Mouse (Mus musculus) liver, embryonic 12.5 days (tissue): ENCODE results near the gene Slc12a7. TPM values are rescaled to one million over a fixed set of nuclear protein-coding genes. Genes with fewer than 3 reads are reported as not detected.

Experiments
- ATAC-seq: fragments of 200-750 bp; cut with Nextera tagmentation; 2 replicates; pipeline ENCODE4 v1.8.0; 2017; ENCODE audit warnings: moderate number of reproducible peaks, mild to moderate bottlenecking, moderate library complexity
- H3K27ac ChIP-seq: fragments of 300-500 bp; sonication (generic); 2 replicates; pipeline ENCODE4 v1.5.1; 2016; ENCODE audit warnings: mild to moderate bottlenecking
- H3K27me3 ChIP-seq: fragments of 300-500 bp; sonication (generic); replicated peaks from 2 replicates; pipeline ENCODE4 v1.6.1; 2016; ENCODE audit warnings: mild to moderate bottlenecking, moderate library complexity
- H3K36me3 ChIP-seq: fragments of 300-500 bp; sonication (generic); 2 replicates; pipeline ENCODE4 v1.6.1; 2016; ENCODE audit warnings: mild to moderate bottlenecking, moderate library complexity
- H3K4me1 ChIP-seq: fragments of 300-500 bp; sonication (generic); 2 replicates; pipeline ENCODE4 v1.6.1; 2016
- H3K4me2 ChIP-seq: fragments of 300-500 bp; sonication (generic); 2 replicates; pipeline ENCODE4 v1.6.1; 2016; ENCODE audit warnings: mild to moderate bottlenecking, moderate library complexity
- H3K4me3 ChIP-seq: fragments of 300-500 bp; sonication (generic); 2 replicates; pipeline ENCODE4 v1.5.1; 2016; ENCODE audit warnings: mild to moderate bottlenecking, moderate library complexity
- H3K9ac ChIP-seq: fragments of 300-500 bp; sonication (generic); 2 replicates; pipeline ENCODE4 v1.6.1; 2016; ENCODE audit warnings: mild to moderate bottlenecking, moderate library complexity
- H3K9me3 ChIP-seq: fragments of 300-500 bp; sonication (generic); replicated peaks from 2 replicates; pipeline ENCODE4 v1.6.1; 2016; ENCODE audit warnings: mild to moderate bottlenecking, moderate library complexity
- WGBS: fragments of 180-500 bp; shearing (Covaris S2); methylation state at CpG from one replicate; pipeline ENCODE4 v1.1.7; 2016; ENCODE audit not compliant: insufficient replicate concordance; 5-methylcytosine and 5-hydroxymethylcytosine counted together
- polyA plus RNA-seq: library from polyadenylated mRNA; unstranded; fragments of >200 nt; fragmentation: Nextera tagmentation; extraction: Ambion mirVana; gene quantifications from 2 replicates; pipeline ENCODE4 v1.2.1, GENCODE M21; 2016

Slc12a7 gene
- polyA plus RNA-seq, 1 experiment from 2014 or later: 11.1 TPM

GRCm38 (mm10) chr13:73767224-73767623 lies 34.3 kb downstream of the Slc12a7 start:
- H3K9me3 ChIP-seq: no peaks in the 10 kb centered on the region
- 60% methylated on average over 8 of the region's 8 CpGs for WGBS
- H3K36me3 ChIP-seq: 0 out of 2 replicates have a peak, but pooled peaks cover 4% of the 10 kb centered on the region
- no peak for ATAC-seq
- no peaks in the 10 kb centered on the region for H3K27me3 ChIP-seq
- no peak overlapping the region for H3K27ac ChIP-seq
- H3K4me2 ChIP-seq: no peak overlapping the region
- H3K4me3 ChIP-seq: no peak overlapping the region
- peaks cover 77% of the 10 kb centered on the region for H3K4me1 ChIP-seq
- H3K9ac ChIP-seq: no peak overlapping the region

GRCm38 (mm10) chr13:73767754-73768153 lies 34.9 kb downstream of the Slc12a7 start:
- Histone ChIP-seq H3K27ac (peak overlapping the region; percentile 22; the same call in 1 of the 2 replicates), H3K9me3 (no peaks in the 10 kb centered on the region), H3K9ac (no peak overlapping the region), H3K36me3 (0 out of 2 replicates have a peak, but pooled peaks cover 4% of the 10 kb centered on the region), H3K4me2 (peak overlapping the region; percentile 18; the same call in 1 of the 2 replicates), H3K4me3 (no peak overlapping the region), H3K27me3 (no peaks in the 10 kb centered on the region), H3K4me1 (peaks cover 81% of the 10 kb centered on the region)
- 63% methylated on average over 5 of the region's 5 CpGs for WGBS
- no peak for ATAC-seq

GRCm38 (mm10) chr13:73768311-73768710 lies 35.4 kb downstream of the Slc12a7 start:
- no peak for ATAC-seq

GRCm38 (mm10) chr13:73769916-73770682 lies 37.2 kb downstream of the Slc12a7 start:
- H3K4me1 ChIP-seq: peaks cover 75% of the 10 kb centered on the region
- 0 out of 2 replicates have a peak, but pooled peaks cover 4% of the 10 kb centered on the region for H3K36me3 ChIP-seq
- peak overlapping the region; percentile 36; the same call in 1 of the 2 replicates for H3K9ac ChIP-seq
- H3K4me2 ChIP-seq: peak overlapping the region; percentile 33
- no peak overlapping the region for H3K4me3 ChIP-seq
- H3K27ac ChIP-seq: peak overlapping the region; percentile 49
- H3K9me3 ChIP-seq: no peaks in the 10 kb centered on the region
- H3K27me3 ChIP-seq: no peaks in the 10 kb centered on the region
- ATAC-seq: peak; percentile 73
- 55% methylated on average over 4 of the region's 4 CpGs for WGBS

More at GRCm38 (mm10) chr13:73768311-73768710, 35.4 kb downstream of the Slc12a7 start:
- peaks cover 83% of the 10 kb centered on the region for H3K4me1 ChIP-seq
- no peak overlapping the region for H3K4me3 ChIP-seq
- 77% methylated on average over 3 of the region's 3 CpGs for WGBS
- H3K36me3 ChIP-seq: 0 out of 2 replicates have a peak, but pooled peaks cover 4% of the 10 kb centered on the region
- no peaks in the 10 kb centered on the region for H3K9me3 ChIP-seq
- no peak overlapping the region for H3K4me2 ChIP-seq
- no peaks in the 10 kb centered on the region for H3K27me3 ChIP-seq
- no peak overlapping the region for H3K27ac ChIP-seq
- no peak overlapping the region for H3K9ac ChIP-seq

GRCm38 (mm10) chr13:73771131-73771530 lies 38.2 kb downstream of the Slc12a7 start:
- no peak overlapping the region for H3K27ac ChIP-seq

GRCm38 (mm10) chr13:73772655-73773054 lies 39.8 kb downstream of the Slc12a7 start:
- WGBS: 28% methylated on average over 2 of the region's 2 CpGs
- Histone ChIP-seq H3K27ac (no peak overlapping the region), H3K4me2 (no peak overlapping the region), H3K9me3 (no peaks in the 10 kb centered on the region), H3K4me1 (peaks cover 73% of the 10 kb centered on the region), H3K27me3 (no peaks in the 10 kb centered on the region), H3K9ac (no peak overlapping the region), H3K4me3 (no peak overlapping the region), H3K36me3 (0 out of 2 replicates have a peak, but pooled peaks cover 4% of the 10 kb centered on the region)
- ATAC-seq: no peak

More at GRCm38 (mm10) chr13:73771131-73771530, 38.2 kb downstream of the Slc12a7 start:
- Histone ChIP-seq H3K36me3 (0 out of 2 replicates have a peak, but pooled peaks cover 4% of the 10 kb centered on the region), H3K4me1 (peaks cover 74% of the 10 kb centered on the region), H3K4me3 (no peak overlapping the region), H3K9ac (no peak overlapping the region; the same call in 1 of the 2 replicates), H3K4me2 (no peak overlapping the region), H3K9me3 (no peaks in the 10 kb centered on the region), H3K27me3 (no peaks in the 10 kb centered on the region)
- 53% methylated on average over 3 of the region's 3 CpGs for WGBS
- no peak for ATAC-seq

- peaks cover 64% of the 10 kb centered on the region for H3K4me1 ChIP-seq
- H3K9me3 ChIP-seq: no peaks in the 10 kb centered on the region
- WGBS: 50% methylated on average over 4 of the region's 4 CpGs
- 0 out of 2 replicates have a peak, but pooled peaks cover under 1% of the 10 kb centered on the region for H3K36me3 ChIP-seq
- H3K27ac ChIP-seq: 0 out of 2 replicates have a peak overlapping the region, but pooled peaks have one; percentile 48
- peak; percentile 19; the same call in 1 of the 2 replicates for ATAC-seq
- no peak overlapping the region for H3K4me3 ChIP-seq
- no peaks in the 10 kb centered on the region for H3K27me3 ChIP-seq
- no peak overlapping the region for H3K4me2 ChIP-seq
- H3K9ac ChIP-seq: no peak overlapping the region
Observed at GRCm38 (mm10) chr13:73773519-73774205, 40.8 kb downstream of the Slc12a7 start.

- H3K27me3 ChIP-seq: no peaks in the 10 kb centered on the region
- ATAC-seq: no peak
- WGBS: 55% methylated on average over 4 of the region's 4 CpGs
- no peak overlapping the region for H3K4me3 ChIP-seq
- H3K9ac ChIP-seq: no peak overlapping the region
- H3K9me3 ChIP-seq: no peaks in the 10 kb centered on the region
- H3K4me1 ChIP-seq: peaks cover 43% of the 10 kb centered on the region
- no peaks in the 10 kb centered on the region for H3K36me3 ChIP-seq
- no peak overlapping the region for H3K27ac ChIP-seq
- H3K4me2 ChIP-seq: no peak overlapping the region
Observed at GRCm38 (mm10) chr13:73775786-73776185, 42.9 kb downstream of the Slc12a7 start.

- Histone ChIP-seq H3K4me3 (no peak overlapping the region), H3K9ac (no peak overlapping the region)
- 58% methylated on average over 3 of the region's 3 CpGs for WGBS
Observed at GRCm38 (mm10) chr13:73777578-73777977, 44.7 kb downstream of the Slc12a7 start.

GRCm38 (mm10) chr13:73782486-73782885 lies 49.6 kb downstream of the Slc12a7 start:
- 70% methylated on average over 5 of the region's 5 CpGs for WGBS
- Histone ChIP-seq H3K27me3 (no peaks in the 10 kb centered on the region), H3K4me1 (no peaks in the 10 kb centered on the region; the same call in 1 of the 2 replicates), H3K4me3 (no peak overlapping the region), H3K9ac (no peak overlapping the region), H3K4me2 (no peak overlapping the region), H3K27ac (no peak overlapping the region), H3K36me3 (peaks cover 30% of the 10 kb centered on the region), H3K9me3 (no peaks in the 10 kb centered on the region)
- no peak for ATAC-seq

More at GRCm38 (mm10) chr13:73777578-73777977, 44.7 kb downstream of the Slc12a7 start:
- Histone ChIP-seq H3K4me2 (no peak overlapping the region), H3K4me1 (peaks cover 33% of the 10 kb centered on the region), H3K27ac (no peak overlapping the region), H3K9me3 (no peaks in the 10 kb centered on the region), H3K36me3 (no peaks in the 10 kb centered on the region), H3K27me3 (no peaks in the 10 kb centered on the region)
- no peak for ATAC-seq

- 76% methylated on average over 4 of the region's 4 CpGs for WGBS
- H3K36me3 ChIP-seq: peaks cover 84% of the 10 kb centered on the region
- ATAC-seq: no peak
Observed at GRCm38 (mm10) chr13:73792176-73792575, 59.3 kb downstream of the Slc12a7 start.

GRCm38 (mm10) chr13:73793171-73793570 lies 60.3 kb downstream of the Slc12a7 start:
- 56% methylated on average over 5 of the region's 5 CpGs for WGBS
- Histone ChIP-seq H3K4me2 (no peak overlapping the region), H3K36me3 (peaks cover 84% of the 10 kb centered on the region), H3K27me3 (no peaks in the 10 kb centered on the region), H3K4me1 (no peaks in the 10 kb centered on the region), H3K4me3 (no peak overlapping the region), H3K9me3 (no peaks in the 10 kb centered on the region), H3K27ac (no peak overlapping the region), H3K9ac (no peak overlapping the region)
- no peak for ATAC-seq

More at GRCm38 (mm10) chr13:73792176-73792575, 59.3 kb downstream of the Slc12a7 start:
- Histone ChIP-seq H3K9ac (no peak overlapping the region), H3K9me3 (no peaks in the 10 kb centered on the region), H3K4me1 (no peaks in the 10 kb centered on the region), H3K4me3 (no peak overlapping the region), H3K4me2 (no peak overlapping the region), H3K27ac (no peak overlapping the region), H3K27me3 (no peaks in the 10 kb centered on the region)
